ENCODE assay signal across 7 mouse cellular contexts in genomic region chr9:31384786-31385499, GRCm38 (mm10). TPM values are rescaled to one million over a fixed set of nuclear protein-coding genes. Genes with fewer than 3 reads are reported as not detected.
DNase-seq lines count a peak whose midpoint lies in the region; ATAC-seq and TF ChIP-seq lines count a peak whose summit lies in the region.

No protein-coding gene starts in this region.

- H3K27me3 ChIP-seq in kidney, embryonic 14.5 days (ENCODE audit: control insufficient read depth, insufficient read depth, low read length), result no peaks in the 10 kb centered on the region
- H3K27me3 ChIP-seq in forebrain, embryonic 15.5 days, result no peaks in the 10 kb centered on the region
- no peaks in the 10 kb centered on the region for H3K27me3 ChIP-seq in liver, postnatal 0 days (ENCODE audit: insufficient read depth, low read length)

- peaks cover 5% of the 10 kb centered on the region; the same call in 1 of the 2 replicates for H3K36me3 ChIP-seq in kidney, embryonic 14.5 days (ENCODE audit: control insufficient read depth, insufficient read depth, low read length)
- 0 out of 2 replicates have a peak, but pooled peaks cover 4% of the 10 kb centered on the region for H3K36me3 ChIP-seq in forebrain, embryonic 15.5 days
- H3K36me3 ChIP-seq in liver, postnatal 0 days (replicated peaks; ENCODE audit: insufficient read depth, low read length), result no peaks in the 10 kb centered on the region

- H3K27ac ChIP-seq in kidney, embryonic 14.5 days (ENCODE audit: low read depth, low read length), result no peak overlapping the region
- no peak overlapping the region for H3K27ac ChIP-seq in forebrain, embryonic 15.5 days (replicated peaks)
- H3K27ac ChIP-seq in liver, postnatal 0 days (ENCODE audit: low read depth), result no peak overlapping the region

- TF ChIP-seq CTCF in liver, postnatal 0 days (IDR thresholded peaks at IDR 0.05; ENCODE audit: low read depth), result no peak

- H3K9me3 ChIP-seq in kidney, embryonic 14.5 days (ENCODE audit: control insufficient read depth, low read length), result no peaks in the 10 kb centered on the region
- H3K9me3 ChIP-seq in forebrain, embryonic 15.5 days, result no peaks in the 10 kb centered on the region
- no peaks in the 10 kb centered on the region for H3K9me3 ChIP-seq in liver, postnatal 0 days (ENCODE audit: low read length)

- WGBS in kidney, embryonic 14.5 days, result 80% methylated on average over 17 of the region's 17 CpGs
- WGBS in forebrain, embryonic 15.5 days, result 83% methylated on average over 17 of the region's 17 CpGs
- 79% methylated on average over 17 of the region's 17 CpGs for WGBS in liver, postnatal 0 days (ENCODE audit: insufficient replicate concordance)

- TF ChIP-seq EP300 in liver, postnatal 0 days (IDR thresholded peaks at IDR 0.05; ENCODE audit: low read depth), result no peak

- H3K4me2 ChIP-seq in kidney, embryonic 14.5 days (replicated peaks; ENCODE audit: low read depth, low read length), result peak overlapping the region; percentile 53; the same call in 1 of the 2 replicates
- peak overlapping the region; percentile 58 for H3K4me2 ChIP-seq in forebrain, embryonic 15.5 days (replicated peaks)
- H3K4me2 ChIP-seq in liver, postnatal 0 days (ENCODE audit: low read depth, low read length), result peak overlapping the region; percentile 87

- no peak for DNase-seq in kidney, postnatal 4 days
- peak; percentile 64 for DNase-seq in R1 (ENCODE audit: low read depth, low spot score)
- no peak for DNase-seq in liver, postnatal 0 days
- DNase-seq in right cerebral cortex, postnatal 10 days (ENCODE audit: low spot score in 2 of 2), result no peak
- no peak for DNase-seq in frontal cortex, postnatal 10 days (ENCODE audit: low spot score in 2 of 2)

- no peak overlapping the region for H3K9ac ChIP-seq in kidney, embryonic 14.5 days (ENCODE audit: low read depth, low read length)
- H3K9ac ChIP-seq in forebrain, embryonic 15.5 days (replicated peaks), result no peak overlapping the region
- H3K9ac ChIP-seq in liver, postnatal 0 days (replicated peaks), result peak overlapping the region; percentile 93; the same call in 1 of the 2 replicates

- no peak overlapping the region for H3K4me3 ChIP-seq in kidney, embryonic 14.5 days (ENCODE audit: low read length)
- no peak overlapping the region for H3K4me3 ChIP-seq in forebrain, embryonic 15.5 days
- no peak overlapping the region for H3K4me3 ChIP-seq in liver, postnatal 0 days (ENCODE audit: low read depth, low read length)

- ATAC-seq in kidney, embryonic 14.5 days (ENCODE audit: low FRiP score, low TSS enrichment), result no peak
- no peak for ATAC-seq in forebrain, embryonic 15.5 days (replicated peaks)
- ATAC-seq in liver, postnatal 0 days, result no peak

- H3K4me1 ChIP-seq in kidney, embryonic 14.5 days (ENCODE audit: control insufficient read depth, insufficient read depth, low read length), result peaks cover 11% of the 10 kb centered on the region; the same call in 1 of the 2 replicates
- peaks cover 26% of the 10 kb centered on the region for H3K4me1 ChIP-seq in forebrain, embryonic 15.5 days
- H3K4me1 ChIP-seq in liver, postnatal 0 days (ENCODE audit: insufficient read depth), result peaks cover 17% of the 10 kb centered on the region

RNA-seq across cellular contexts. Expression of gene Nfrkb, which starts 1.0 kb away (rescaled TPM):
- 33.3 and 34.5 TPM in 2 replicates for polyA plus RNA-seq in kidney, embryonic 14.5 days (2014; fragmentation: Nextera tagmentation; extraction: Ambion mirVana)
- polyA plus RNA-seq in forebrain, embryonic 15.5 days (2015; fragmentation: Nextera tagmentation; extraction: Ambion mirVana), result 27.3 and 31.6 TPM in 2 replicates
- 5.3 TPM in 2 replicates for polyA plus RNA-seq in liver, postnatal 0 days (2015; fragmentation: Nextera tagmentation; extraction: Ambion mirVana)
